Mouse (Mus musculus): ENCODE data around the gene 4930539E08Rik. TPM values are rescaled to one million over a fixed set of nuclear protein-coding genes. Genes with fewer than 3 reads are reported as not detected.

The 4930539E08Rik gene
- total RNA-seq, 2 experiments from 2014 or later, result not detected

DNA sequence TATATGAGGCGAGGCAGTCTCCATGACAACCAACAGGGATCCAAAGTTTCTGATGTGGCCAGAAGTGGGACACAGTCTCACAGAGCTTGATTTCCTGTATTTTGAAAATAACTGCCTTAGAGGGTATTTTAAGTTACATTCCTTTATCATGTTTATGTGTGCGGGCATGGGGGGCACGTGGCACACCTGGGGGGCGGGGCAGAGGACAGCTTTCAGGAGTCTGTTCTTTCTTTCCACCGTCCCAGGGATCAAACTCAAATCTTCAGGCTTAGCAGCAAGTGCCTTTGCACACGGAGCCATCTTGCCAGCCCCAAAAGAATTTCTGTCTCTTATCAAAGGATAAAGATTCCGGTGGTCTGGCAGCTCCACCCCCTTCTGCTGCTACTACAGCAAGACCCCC lies 51.2 kb downstream of the 4930539E08Rik start:
- DNase-seq (ENCODE audit: low spot score in 2 of 2), result no peak

DNA sequence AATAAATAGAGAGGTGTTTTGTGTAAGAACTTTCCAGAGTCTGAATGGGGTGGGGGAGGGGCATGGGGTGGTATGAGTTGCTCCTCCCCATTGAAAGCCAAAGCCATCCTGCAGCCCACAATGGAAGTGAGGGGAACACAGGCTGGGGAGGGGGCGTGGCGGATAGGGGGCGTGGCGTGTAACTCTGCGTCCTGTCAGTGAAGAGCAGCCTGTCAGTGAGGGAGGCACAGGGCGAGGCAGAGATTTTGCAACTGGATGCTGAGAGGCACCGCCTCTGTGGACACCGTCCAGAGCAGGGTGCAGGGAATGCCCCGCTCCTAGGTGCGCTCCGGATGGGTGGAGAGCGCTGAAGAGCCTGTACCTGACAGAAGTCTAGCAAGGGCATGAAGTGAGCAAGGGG lies 56.9 kb downstream of the 4930539E08Rik start, which contains the start of gene Pnpla1:
Pnpla1 (plus strand) TSS at position 207 of the 400 bp plus-strand sequence.
- no peak for DNase-seq (ENCODE audit: low spot score in 2 of 2)

DNA sequence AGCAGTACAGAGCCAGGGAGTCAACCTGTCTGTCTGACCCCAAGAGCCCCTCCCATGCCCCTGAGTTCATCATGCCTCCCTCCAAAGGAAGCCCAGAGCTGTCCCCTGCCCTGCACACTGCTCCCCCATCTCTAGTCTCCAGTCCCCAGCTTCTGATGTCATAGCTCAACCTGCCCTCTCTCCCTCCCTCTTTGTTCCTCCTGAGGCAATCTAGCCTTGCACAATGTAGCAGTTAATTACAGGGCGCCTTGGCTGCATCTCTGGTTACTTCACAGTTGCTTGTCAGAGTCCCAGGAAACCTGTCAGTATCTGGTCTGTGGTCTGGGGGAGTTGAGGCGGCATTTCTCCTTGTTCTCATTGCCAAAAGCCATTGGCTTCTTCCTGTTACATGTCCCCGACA lies 59.1 kb downstream of the 4930539E08Rik start:
- peak in 1 of 2 experiments; percentile 40 for DNase-seq (ENCODE audit: low spot score in 2 of 2)

DNA sequence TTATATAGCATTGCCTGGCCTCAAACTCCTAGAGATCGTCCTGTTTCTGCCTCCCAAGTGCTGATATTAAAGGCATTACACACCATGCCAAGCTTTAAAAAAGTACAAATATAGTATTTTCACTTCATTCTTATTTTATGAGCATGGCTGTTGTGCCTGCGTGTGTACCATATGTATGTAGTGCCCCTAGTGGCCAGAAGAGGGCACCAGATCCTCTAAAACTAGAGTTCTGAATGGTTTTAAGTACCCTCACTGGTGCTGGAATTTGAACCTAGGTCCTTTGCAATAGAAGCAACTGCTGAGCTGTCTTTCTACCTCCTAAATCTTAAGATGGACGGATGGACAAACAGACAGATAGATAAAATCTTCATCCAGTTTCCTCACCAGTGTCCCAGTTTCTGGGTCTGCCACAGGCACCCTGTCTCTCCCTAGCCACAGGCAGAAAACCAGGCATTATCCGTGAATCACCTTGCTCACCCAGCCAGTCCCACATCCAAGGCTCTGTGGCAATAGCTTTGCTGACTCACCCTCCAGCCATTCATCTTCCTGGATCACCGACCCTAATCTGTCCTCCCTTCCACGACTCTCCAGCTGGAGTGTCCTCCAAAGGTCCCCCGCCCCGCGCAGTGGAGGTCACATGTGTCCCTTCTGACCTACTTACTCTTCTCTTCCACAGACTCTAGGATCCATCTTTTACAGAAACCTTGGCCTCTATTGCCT lies 59.8 kb downstream of the 4930539E08Rik start:
- DNase-seq (ENCODE audit: low spot score in 2 of 2), result peak; percentile 54 to 74

DNA sequence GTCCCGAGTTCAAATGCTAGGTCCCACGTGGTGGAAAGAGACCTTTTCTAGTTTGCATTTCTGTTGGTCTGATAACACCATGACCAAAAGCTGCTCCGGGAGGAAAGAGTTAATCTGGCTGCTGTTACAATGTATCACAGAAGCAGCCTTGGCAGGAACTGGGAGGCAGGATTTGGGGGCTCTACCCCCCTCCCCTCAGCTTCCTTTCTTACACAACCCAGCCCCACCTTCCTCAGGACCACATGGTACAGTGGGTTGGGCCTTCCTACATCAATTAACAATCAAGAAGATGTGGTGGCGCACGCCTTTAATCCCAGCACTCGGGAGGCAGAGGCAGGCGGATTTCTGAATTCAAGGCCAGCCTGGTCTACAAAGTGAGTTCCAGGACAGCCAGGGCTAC lies 60.7 kb downstream of the 4930539E08Rik start:
- DNase-seq (ENCODE audit: low spot score in 2 of 2), result no peak

DNA sequence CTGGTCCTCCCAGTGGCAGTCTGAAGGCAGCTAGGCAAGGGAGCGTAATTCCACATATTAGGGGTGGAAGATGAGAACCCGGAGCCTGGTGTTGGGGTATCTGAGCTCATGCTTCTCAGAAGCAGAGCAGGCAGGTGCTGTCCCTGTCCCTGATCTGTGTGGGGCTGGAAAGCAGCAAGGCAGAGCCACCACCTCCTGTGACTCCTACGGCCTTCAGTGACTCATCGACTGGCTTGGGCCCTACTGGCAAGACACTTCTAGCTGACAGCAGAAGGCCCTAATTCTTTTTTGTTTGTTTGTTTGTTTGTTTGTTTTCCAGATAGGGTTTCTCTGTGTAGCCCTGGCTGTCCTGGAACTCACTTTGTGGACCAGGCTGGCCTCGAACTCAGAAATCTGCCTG lies 64.6 kb downstream of the 4930539E08Rik start:
- DNase-seq (ENCODE audit: low spot score in 2 of 2), result peak in 1 of 2 experiments; percentile 40

DNA sequence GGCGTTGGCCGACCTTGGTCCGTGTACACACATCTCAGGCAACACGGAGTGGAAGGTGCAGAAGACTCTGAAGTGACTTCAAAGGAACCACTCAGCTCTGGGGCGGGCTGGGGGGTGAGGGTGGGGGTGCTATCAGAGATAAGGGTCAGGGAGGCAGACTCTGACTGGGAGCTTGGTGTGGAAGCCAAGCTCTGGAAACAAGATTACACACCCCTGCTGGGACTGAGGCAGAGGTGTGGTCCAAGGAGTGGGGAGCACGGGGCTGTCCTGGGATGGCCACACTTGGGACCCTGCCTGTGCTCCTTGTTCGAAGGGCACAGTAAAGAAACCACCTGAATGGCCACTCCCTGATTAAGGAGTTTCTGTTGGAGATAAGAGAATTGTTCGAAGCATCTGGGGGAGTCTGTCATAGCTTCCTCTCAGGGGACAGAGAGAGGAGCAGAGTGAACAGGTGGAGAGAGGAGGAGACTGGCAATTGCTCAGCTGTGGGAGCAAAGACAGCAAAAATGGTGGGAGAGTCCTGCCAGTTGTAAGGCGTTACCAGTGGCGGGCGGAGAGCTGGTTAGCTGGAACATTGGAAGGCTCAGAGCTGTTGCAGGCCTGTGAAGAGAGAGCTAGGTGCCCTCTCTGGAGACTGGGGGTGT lies 68.0 kb downstream of the 4930539E08Rik start:
- no peak for DNase-seq (ENCODE audit: low spot score in 2 of 2)

Other genes with a start within 250 kb of the 4930539E08Rik start
- gene Slc26a8, start 225.1 kb downstream of the 4930539E08Rik start, total RNA-seq (2021), result 1 to 10 TPM; 1.3 to 1.5 TPM
- gene Mapk14, start 224.0 kb downstream of the 4930539E08Rik start, total RNA-seq (2021), result 10 to 100 TPM; 62.4 to 89.6 TPM
- gene AC170998.1, start 189.2 kb downstream of the 4930539E08Rik start, total RNA-seq (2021), result 1 to 10 TPM in 1 of 2 experiments, not detected in 1; 1.6 TPM
- 100 to 1,000 TPM in 1 of 2 experiments, 10 to 100 TPM in 1; 63.5 to 395 TPM for gene Mapk13, start 146.0 kb downstream of the 4930539E08Rik start, total RNA-seq (2021)
- gene Brpf3, start 114.2 kb downstream of the 4930539E08Rik start, total RNA-seq (2021), result 10 to 100 TPM; 51.7 to 91.8 TPM
- gene Pnpla1, start 56.9 kb downstream of the 4930539E08Rik start, total RNA-seq (2021), result under 1 TPM in 1 of 2 experiments, not detected in 1; 0.13 TPM
- gene Pxt1, start 28.5 kb upstream of the 4930539E08Rik start, total RNA-seq (2021), result not detected
- 10 to 100 TPM; 50.4 to 61.5 TPM for gene Kctd20, start 36.6 kb upstream of the 4930539E08Rik start, total RNA-seq (2021)
- 10 to 100 TPM; 49.2 to 49.9 TPM for gene Stk38, start 92.7 kb upstream of the 4930539E08Rik start, total RNA-seq (2021)
- gene Srsf3, start 117.3 kb upstream of the 4930539E08Rik start, total RNA-seq (2021), result 100 to 1,000 TPM; 113 to 119 TPM
- 100 to 1,000 TPM; 100 to 128 TPM for gene Cdkn1a, start 175.7 kb upstream of the 4930539E08Rik start, total RNA-seq (2021)
- gene Rab44, start 198.8 kb upstream of the 4930539E08Rik start, total RNA-seq (2021), result under 1 TPM; 0.20 to 0.54 TPM